Mouse (Mus musculus): ENCODE data around the gene Hnrnpr.

GRCm38 (mm10) chr4:136289918-136290780 is 20.6 kb upstream of the Hnrnpr start:
- TF ChIP-seq CTCF (IDR thresholded peaks at IDR 0.05; ENCODE audit: low read depth) (no peak), EP300 (IDR thresholded peaks at IDR 0.05; ENCODE audit: low read depth) (no peak)

Data from liver, postnatal 0 days (tissue).